Mouse (Mus musculus) heart, adult 2 months (tissue): ENCODE measurements around the gene Pes1. TPM values are rescaled to one million over a fixed set of nuclear protein-coding genes. Genes with fewer than 3 reads are reported as not detected.

ENCODE experiments used
- DNase-seq, 2 experiments: peaks; one replicate each; pipeline ENCODE4 v3.0.0; 2021
- H3K27ac ChIP-seq: fragments of 200-600 bp; 2 replicates; pipeline ENCODE4 v1.8.1; 2022
- H3K27me3 ChIP-seq: fragments of 200-500 bp; 2 replicates; pipeline ENCODE4 v1.6.1; 2012; ENCODE audit warnings: mild to moderate bottlenecking, low read length, inconsistent platforms, mixed read lengths; ENCODE audit not compliant: control insufficient read depth, insufficient read depth
- H3K36me3 ChIP-seq: fragments of 200-500 bp; 2 replicates; pipeline ENCODE4 v1.6.1; 2012; ENCODE audit warnings: low read length, inconsistent platforms; ENCODE audit not compliant: control insufficient read depth, insufficient read depth
- H3K4me1 ChIP-seq: fragments of 200-500 bp; 2 replicates; pipeline ENCODE4 v1.6.1; 2011; ENCODE audit warnings: low read length; ENCODE audit not compliant: control insufficient read depth, insufficient read depth
- H3K4me3 ChIP-seq: fragments of 200-600 bp; 2 replicates; pipeline ENCODE4 v1.8.1; 2022
- H3K79me2 ChIP-seq: fragments of 200-500 bp; replicated peaks from 2 replicates; pipeline ENCODE4 v1.6.1; 2012; ENCODE audit warnings: mild to moderate bottlenecking, inconsistent platforms, low read length, moderate library complexity, mixed read lengths; ENCODE audit not compliant: control insufficient read depth, insufficient read depth
- H3K9ac ChIP-seq: fragments of 200-500 bp; 2 replicates; pipeline ENCODE4 v1.6.1; 2012; ENCODE audit warnings: low read depth, mild to moderate bottlenecking, control low read depth, inconsistent platforms, low read length, mixed read lengths
- CTCF ChIP-seq: fragments of 200-600 bp; IDR thresholded peaks from 2 replicates; pipeline ENCODE4 v1.8.1; 2022; ENCODE audit warnings: antibody characterized with exemption, mild to moderate bottlenecking, moderate library complexity
- EP300 ChIP-seq: fragments of 200-500 bp; IDR thresholded peaks from 2 replicates; pipeline ENCODE4 v1.6.1; 2011; ENCODE audit warnings: low read depth, low read length, control low read depth; ENCODE audit not compliant: insufficient read depth
- POLR2A ChIP-seq: fragments of 200-500 bp; IDR thresholded peaks from 2 replicates; pipeline ENCODE4 v1.6.1; 2011; ENCODE audit warnings: mild to moderate bottlenecking, low read depth, low read length, control low read depth; ENCODE audit not compliant: insufficient read depth
- WGBS: fragments of 180-500 bp; shearing (Covaris S2); methylation state at CpG from one replicate; pipeline ENCODE4 v1.1.7; 2018; 5-methylcytosine and 5-hydroxymethylcytosine counted together
- intact Hi-C: fragments of 180-260 bp; cut with DNase I; formaldehyde crosslinking; loops from one replicate; pipeline ENCODE4 v1.15.1; 2025
- polyA plus RNA-seq: library from polyadenylated mRNA; depleted of rRNA; stranded (reverse); fragments of >200 nt; gene quantifications from 2 replicates; pipeline ENCODE4 v1.2.3, GENCODE M21; 2012
- total RNA-seq, 2 experiments: library from RNA; stranded (reverse); gene quantifications; 2 replicates each; pipeline ENCODE4 v1.2.3; 2021

Pes1 gene
- total and polyA plus RNA-seq, 3 experiments = 19.4 to 27.3 (median 26.6) TPM

- Histone ChIP-seq H3K27ac (no peak overlapping the region), H3K79me2 (no peaks in the 10 kb centered on the region), H3K9ac (no peak overlapping the region), H3K4me1 (no peaks in the 10 kb centered on the region), H3K27me3 (peaks cover 10% of the 10 kb centered on the region; the same call in 1 of the 2 replicates), H3K36me3 (no peaks in the 10 kb centered on the region), H3K4me3 (no peak overlapping the region)
- WGBS = 85% methylated on average over 3 of the region's 3 CpGs
- no peak for DNase-seq
- TF ChIP-seq CTCF (no peak), EP300 (no peak), POLR2A (no peak)
- intact Hi-C loops = no loop called here
Observed at GRCm38 (mm10) chr11:3996840-3997239, 33.1 kb downstream of the Pes1 start.

- intact Hi-C loops = no loop called here
- Histone ChIP-seq H3K4me3 (no peak overlapping the region; the same call in 1 of the 2 replicates), H3K79me2 (no peaks in the 10 kb centered on the region), H3K36me3 (no peaks in the 10 kb centered on the region), H3K4me1 (no peaks in the 10 kb centered on the region), H3K9ac (no peak overlapping the region), H3K27ac (no peak overlapping the region), H3K27me3 (peaks cover 10% of the 10 kb centered on the region; the same call in 1 of the 2 replicates)
- TF ChIP-seq POLR2A = no peak
- no peak for TF ChIP-seq EP300
- no peak for TF ChIP-seq CTCF
- DNase-seq = no peak
- 4% methylated on average over 66 of the region's 66 CpGs for WGBS
Observed at GRCm38 (mm10) chr11:3997978-3998720, 34.4 kb downstream of the Pes1 start.

GRCm38 (mm10) chr11:3999547-3999946 is 35.8 kb downstream of the Pes1 start:
- peaks cover 10% of the 10 kb centered on the region; the same call in 1 of the 2 replicates for H3K27me3 ChIP-seq
- intact Hi-C loops = no loop called here
- DNase-seq = no peak
- WGBS = 80% methylated on average over 5 of the region's 5 CpGs
- H3K4me3 ChIP-seq = no peak overlapping the region
- no peaks in the 10 kb centered on the region for H3K36me3 ChIP-seq
- H3K27ac ChIP-seq = no peak overlapping the region
- no peaks in the 10 kb centered on the region for H3K79me2 ChIP-seq
- no peaks in the 10 kb centered on the region for H3K4me1 ChIP-seq
- no peak overlapping the region for H3K9ac ChIP-seq
- TF ChIP-seq EP300 (no peak), POLR2A (no peak), CTCF (no peak)

GRCm38 (mm10) chr11:4001603-4002002 is 37.8 kb downstream of the Pes1 start:
- TF ChIP-seq EP300 = peak; percentile 50; the same call in 1 of the 2 replicates
- TF ChIP-seq CTCF = peak; percentile 87
- TF ChIP-seq POLR2A = no peak
- H3K36me3 ChIP-seq = no peaks in the 10 kb centered on the region
- no peaks in the 10 kb centered on the region for H3K4me1 ChIP-seq
- H3K79me2 ChIP-seq = no peaks in the 10 kb centered on the region
- DNase-seq = peak; percentile 40 to 67
- no peak overlapping the region for H3K4me3 ChIP-seq
- 7% methylated on average over 5 of the region's 5 CpGs for WGBS
- peaks cover 10% of the 10 kb centered on the region; the same call in 1 of the 2 replicates for H3K27me3 ChIP-seq
- H3K27ac ChIP-seq = no peak overlapping the region
- intact Hi-C loops = loop anchor here (1.0 kb wide), 1 partner anchor 82 kb away; no protein-coding TSS in a partner anchor
- H3K9ac ChIP-seq = no peak overlapping the region

GRCm38 (mm10) chr11:4005220-4005805 is 41.5 kb downstream of the Pes1 start:
- Histone ChIP-seq H3K27ac (no peak overlapping the region), H3K27me3 (no peaks in the 10 kb centered on the region), H3K36me3 (no peaks in the 10 kb centered on the region), H3K4me1 (peaks cover 3% of the 10 kb centered on the region; the same call in 1 of the 2 replicates), H3K4me3 (no peak overlapping the region), H3K79me2 (no peaks in the 10 kb centered on the region), H3K9ac (no peak overlapping the region)
- intact Hi-C loops = no loop called here
- 43% methylated on average over 5 of the region's 5 CpGs for WGBS
- no peak for DNase-seq
- TF ChIP-seq CTCF (no peak), EP300 (no peak), POLR2A (no peak)

- intact Hi-C loops = no loop called here
- Histone ChIP-seq H3K9ac (no peak overlapping the region), H3K27me3 (no peaks in the 10 kb centered on the region), H3K27ac (no peak overlapping the region), H3K79me2 (no peaks in the 10 kb centered on the region), H3K4me3 (no peak overlapping the region), H3K4me1 (peaks cover 3% of the 10 kb centered on the region; the same call in 1 of the 2 replicates), H3K36me3 (no peaks in the 10 kb centered on the region)
- DNase-seq = no peak
- TF ChIP-seq CTCF (peak; percentile 37), POLR2A (no peak)
- 90% methylated on average over 3 of the region's 3 CpGs for WGBS
Observed at GRCm38 (mm10) chr11:4006462-4006861, 42.7 kb downstream of the Pes1 start.
